Mouse (Mus musculus) spleen, adult 2 months (tissue): Measurements from ENCODE around the gene Osbpl3.

Source experiments
- CTCF ChIP-seq: fragments of 200-500 bp; IDR thresholded peaks from 2 replicates; pipeline ENCODE4 v1.5.1; 2011; ENCODE audit warnings: mild to moderate bottlenecking, inconsistent platforms; ENCODE audit not compliant: insufficient read depth, insufficient read length, insufficient replicate concordance; ENCODE audit errors: extremely low read depth
- POLR2A ChIP-seq: fragments of 200-500 bp; IDR thresholded peaks from 2 replicates; pipeline ENCODE4 v1.6.1; 2011; ENCODE audit warnings: low read depth, low read length, inconsistent platforms

DNA sequence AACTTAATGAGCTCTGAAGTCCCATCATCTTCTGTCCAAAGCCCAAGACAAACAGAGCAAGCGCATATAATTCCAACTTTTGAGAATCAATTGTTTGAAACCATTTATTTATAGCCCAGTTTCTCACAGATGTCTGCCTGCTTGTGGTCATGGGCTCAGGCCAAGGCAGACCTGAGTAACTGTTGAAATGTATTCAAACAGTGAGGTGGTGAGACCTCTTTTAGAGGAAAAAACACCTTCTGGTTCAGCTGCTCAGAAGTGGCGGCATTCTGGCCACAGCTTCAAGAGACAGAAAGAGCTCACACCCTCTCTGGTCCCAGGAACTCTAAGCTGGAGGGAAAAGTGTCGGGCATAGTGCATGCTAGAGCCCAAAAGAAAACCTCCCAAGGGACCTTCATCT, 61.6 kb downstream of the Osbpl3 start:
- no peak for TF ChIP-seq POLR2A
- no peak for TF ChIP-seq CTCF
